Mouse (Mus musculus): ENCODE results near the gene Tectb. TPM values are rescaled to one million over a fixed set of nuclear protein-coding genes. Genes with fewer than 3 reads are reported as not detected.

Gene Tectb
- total RNA-seq, 1 experiment from 2014 or later: 0.78 TPM

- no peak for DNase-seq
These were observed 28.6 kb downstream of the Tectb start for GRCm38 (mm10) chr19:55209084-55209483.

- DNase-seq: no peak
These were observed 31.2 kb downstream of the Tectb start for GRCm38 (mm10) chr19:55211698-55212097.

- DNase-seq: no peak
These were observed 33.2 kb downstream of the Tectb start for GRCm38 (mm10) chr19:55213617-55214340.

- no peak for DNase-seq
These were observed 36.3 kb downstream of the Tectb start for GRCm38 (mm10) chr19:55216876-55217275.

- DNase-seq: no peak
These were observed 36.8 kb downstream of the Tectb start for GRCm38 (mm10) chr19:55217365-55217764.

GRCm38 (mm10) chr19:55218192-55218739, 37.7 kb downstream of the Tectb start:
- DNase-seq: peak; percentile 90

GRCm38 (mm10) chr19:55218741-55219221, 38.2 kb downstream of the Tectb start:
- no peak for DNase-seq

GRCm38 (mm10) chr19:55219359-55219758, 38.8 kb downstream of the Tectb start:
- DNase-seq: no peak

GRCm38 (mm10) chr19:55221208-55221607, 40.7 kb downstream of the Tectb start:
- no peak for DNase-seq

- DNase-seq: no peak
These were observed 41.7 kb downstream of the Tectb start for GRCm38 (mm10) chr19:55222268-55222667.

GRCm38 (mm10) chr19:55226621-55227020, 46.1 kb downstream of the Tectb start:
- no peak for DNase-seq

- DNase-seq: no peak
These were observed 46.6 kb downstream of the Tectb start for GRCm38 (mm10) chr19:55227135-55227534.

- DNase-seq: no peak
These were observed 50.5 kb downstream of the Tectb start for GRCm38 (mm10) chr19:55231081-55231480.

GRCm38 (mm10) chr19:55232136-55232535, 51.6 kb downstream of the Tectb start:
- peak; percentile 84 for DNase-seq

- peak; percentile 26 for DNase-seq
These were observed 55.5 kb downstream of the Tectb start for GRCm38 (mm10) chr19:55236026-55236425.

- no peak for DNase-seq
These were observed 56.0 kb downstream of the Tectb start for GRCm38 (mm10) chr19:55236564-55236963.

GRCm38 (mm10) chr19:55239766-55240426, 59.4 kb downstream of the Tectb start:
- DNase-seq: no peak

- no peak for DNase-seq
These were observed 60.7 kb downstream of the Tectb start, which contains the start of gene Gucy2g for GRCm38 (mm10) chr19:55241186-55241645. Gene Gucy2g (minus strand): TSS chr19:55241236.

- peak; percentile 87 for DNase-seq
These were observed 64.3 kb downstream of the Tectb start for GRCm38 (mm10) chr19:55244791-55245231.

Measured in adrenal gland, postnatal 14 days (tissue).